Mouse (Mus musculus): Measurements from ENCODE around the gene Ankrd22.

Gene Ankrd22

DNA sequence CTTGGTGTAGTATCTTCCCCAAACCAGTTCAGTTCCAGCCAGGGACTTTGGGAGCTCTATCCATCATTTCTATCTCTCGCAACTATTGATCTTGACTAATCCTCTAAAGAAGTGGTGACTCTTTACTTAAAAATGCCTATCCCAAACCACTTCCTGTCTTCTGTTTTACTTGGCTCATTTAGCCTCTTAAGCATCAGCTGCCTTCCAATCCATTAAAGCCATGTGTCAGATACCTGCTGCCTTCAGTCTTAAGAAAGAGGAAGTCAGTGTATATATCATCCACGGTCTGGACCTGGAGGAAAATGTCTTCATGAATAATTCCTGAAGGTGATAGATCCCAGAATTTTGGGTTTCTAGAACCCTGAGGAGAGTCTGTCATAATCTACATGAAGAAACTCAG, 14.5 kb upstream of the Ankrd22 start:
- DNase-seq (ENCODE audit: low spot score) = no peak

DNA sequence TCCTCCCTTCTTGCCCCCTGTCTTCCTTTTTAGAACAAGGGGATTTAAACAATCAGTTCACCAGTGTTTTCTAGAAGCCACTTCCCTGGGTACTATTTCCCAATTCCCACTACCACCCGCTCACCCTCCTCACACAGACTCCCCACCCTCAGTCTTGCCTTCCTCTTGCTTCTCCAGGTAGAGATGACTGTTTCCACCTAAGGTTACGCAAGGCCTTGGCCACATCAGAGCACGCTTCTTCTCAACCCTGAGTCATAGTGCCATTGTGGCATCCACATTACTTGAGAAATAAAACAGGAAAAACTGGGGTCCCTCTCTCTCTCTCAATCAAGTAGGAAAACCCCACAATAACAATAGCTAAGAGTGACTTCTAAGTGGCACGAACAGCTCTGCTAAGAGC, 13.3 kb upstream of the Ankrd22 start:
- no peak for DNase-seq (ENCODE audit: low spot score)

DNA sequence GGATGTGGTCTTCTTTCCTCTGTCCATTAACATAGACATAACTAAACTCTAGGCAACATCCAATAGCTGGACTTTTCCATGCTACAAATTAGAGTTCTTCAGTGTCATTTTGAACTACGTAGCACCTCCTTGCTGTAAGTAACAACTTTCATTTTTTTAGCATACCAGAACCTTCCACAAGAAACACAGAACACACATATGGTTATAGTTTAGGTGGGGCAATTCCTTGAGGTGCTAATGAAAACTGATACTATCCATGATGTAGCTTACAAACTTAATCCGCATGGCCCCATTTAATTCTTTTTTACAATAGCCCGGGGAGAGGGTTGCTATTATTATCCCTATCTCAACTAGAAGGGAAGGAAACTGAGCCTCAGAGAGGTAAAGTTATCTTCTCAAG, 8.2 kb upstream of the Ankrd22 start:
- no peak for DNase-seq (ENCODE audit: low spot score)

DNA sequence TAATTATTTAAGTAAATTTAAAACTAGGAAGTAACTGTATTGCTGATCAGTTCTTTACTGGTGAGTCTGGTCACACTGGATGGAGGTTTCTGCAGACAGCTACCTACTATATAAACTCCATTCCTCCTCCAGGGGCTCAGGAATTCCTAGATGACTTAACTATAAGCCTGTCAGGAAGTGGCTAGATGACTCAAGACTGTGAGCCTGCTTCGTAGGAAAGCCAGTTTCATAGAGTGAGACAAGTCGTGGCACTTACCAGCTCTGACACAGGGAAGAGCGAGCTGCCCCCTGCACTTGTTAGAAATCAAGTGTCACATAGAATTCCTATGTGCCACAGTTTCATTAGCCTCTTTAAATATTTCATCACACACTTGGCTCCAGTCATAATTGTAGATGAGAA, 5.3 kb upstream of the Ankrd22 start:
- DNase-seq (ENCODE audit: low spot score) = no peak

DNA sequence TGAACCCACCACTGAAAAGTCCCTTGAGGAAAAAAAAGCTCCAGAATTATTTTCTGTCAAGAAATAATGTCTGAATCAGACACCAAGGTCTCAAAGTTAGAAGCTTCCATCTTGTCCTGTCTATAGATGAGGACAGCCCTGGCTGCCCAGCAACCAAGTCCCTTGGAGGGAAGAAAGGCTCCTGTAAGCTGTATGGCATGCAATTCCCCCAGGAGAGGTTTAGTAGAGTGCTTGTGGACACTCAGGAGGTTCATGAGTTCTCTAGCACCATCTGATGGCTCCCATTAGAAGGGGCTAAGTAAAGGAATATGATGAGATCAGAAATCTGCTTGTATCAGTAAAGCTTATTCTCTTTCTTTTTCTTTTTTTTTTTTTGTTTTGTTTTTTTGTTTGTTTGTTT, 3.3 kb upstream of the Ankrd22 start:
- no peak for DNase-seq (ENCODE audit: low spot score)

DNA sequence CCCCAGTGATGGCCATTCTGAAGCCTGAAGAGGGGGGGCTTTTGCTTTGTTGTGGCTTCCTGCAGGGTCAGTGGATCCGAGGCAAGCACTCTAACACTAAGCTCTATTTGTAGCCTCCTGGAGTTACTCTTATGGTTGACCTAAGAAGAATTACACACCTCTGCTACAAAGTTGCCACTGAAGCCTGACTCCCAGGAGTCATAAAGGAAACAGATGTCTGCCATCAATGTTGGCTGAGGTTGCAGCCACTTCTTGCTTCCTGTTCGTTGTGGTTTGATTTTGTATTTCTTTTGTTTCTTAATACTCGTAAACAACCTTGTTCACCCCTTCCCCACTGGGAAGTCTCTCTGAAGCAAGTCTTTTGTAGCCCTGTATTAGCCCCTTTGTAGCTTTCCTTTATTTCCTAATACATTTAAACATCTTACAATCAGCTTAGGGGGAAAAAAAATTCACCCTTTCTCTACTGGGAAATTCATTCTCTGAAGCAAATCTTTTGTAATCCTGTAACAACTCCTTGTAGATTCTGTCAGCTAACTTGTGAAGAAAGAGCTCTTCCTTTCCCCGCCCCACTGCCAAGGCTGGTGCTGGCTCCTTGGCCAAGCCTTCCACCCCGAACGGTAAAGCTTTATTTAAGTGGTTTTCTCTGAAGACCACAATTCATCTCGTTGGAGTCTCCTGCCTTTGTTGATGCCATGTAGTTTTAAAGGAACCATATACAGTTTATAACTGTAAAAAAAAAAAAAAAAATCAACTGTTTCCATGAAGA, 2.2 kb upstream of the Ankrd22 start:
- no peak for DNase-seq (ENCODE audit: low spot score)

DNA sequence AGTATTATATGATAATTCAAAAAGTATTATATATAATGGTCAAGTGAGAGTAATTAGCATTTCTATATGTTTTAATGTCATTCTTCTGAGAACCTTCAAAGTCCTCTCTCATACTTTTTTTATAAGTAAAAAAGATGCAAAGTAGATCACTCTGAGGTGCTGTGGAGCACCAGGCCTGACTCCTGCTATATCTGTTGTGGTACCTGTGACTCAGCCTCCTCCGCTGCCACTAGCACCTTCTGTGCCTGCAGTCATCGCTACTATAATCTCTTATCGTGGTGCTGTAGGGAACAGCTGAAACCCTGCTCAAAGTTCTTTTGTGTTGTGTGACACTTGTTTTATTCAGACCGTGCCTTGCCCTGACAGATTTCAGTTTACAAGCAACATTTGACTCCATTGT, 533 bp upstream of the Ankrd22 start:
- no peak for DNase-seq (ENCODE audit: low spot score)

DNA sequence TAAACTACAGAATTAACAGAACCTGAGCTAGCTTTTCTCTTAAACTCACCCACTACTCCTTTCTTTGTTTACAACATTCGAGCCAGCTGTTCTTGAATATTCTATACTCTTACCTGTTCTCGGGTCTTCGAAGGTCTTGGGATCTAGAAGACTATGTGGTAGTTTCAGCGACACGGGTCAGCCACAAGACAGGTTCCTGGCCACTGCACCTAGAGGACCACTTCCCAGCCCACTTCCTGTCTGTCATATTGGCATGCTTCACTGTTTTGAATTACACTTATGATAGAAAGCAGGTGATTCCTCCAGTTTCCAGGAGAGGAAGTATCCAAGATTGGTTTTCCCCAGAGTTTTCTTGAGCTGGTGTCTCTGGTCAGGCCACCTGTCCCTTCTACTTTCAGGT, 3.2 kb downstream of the Ankrd22 start:
- no peak for DNase-seq (ENCODE audit: low spot score)

DNA sequence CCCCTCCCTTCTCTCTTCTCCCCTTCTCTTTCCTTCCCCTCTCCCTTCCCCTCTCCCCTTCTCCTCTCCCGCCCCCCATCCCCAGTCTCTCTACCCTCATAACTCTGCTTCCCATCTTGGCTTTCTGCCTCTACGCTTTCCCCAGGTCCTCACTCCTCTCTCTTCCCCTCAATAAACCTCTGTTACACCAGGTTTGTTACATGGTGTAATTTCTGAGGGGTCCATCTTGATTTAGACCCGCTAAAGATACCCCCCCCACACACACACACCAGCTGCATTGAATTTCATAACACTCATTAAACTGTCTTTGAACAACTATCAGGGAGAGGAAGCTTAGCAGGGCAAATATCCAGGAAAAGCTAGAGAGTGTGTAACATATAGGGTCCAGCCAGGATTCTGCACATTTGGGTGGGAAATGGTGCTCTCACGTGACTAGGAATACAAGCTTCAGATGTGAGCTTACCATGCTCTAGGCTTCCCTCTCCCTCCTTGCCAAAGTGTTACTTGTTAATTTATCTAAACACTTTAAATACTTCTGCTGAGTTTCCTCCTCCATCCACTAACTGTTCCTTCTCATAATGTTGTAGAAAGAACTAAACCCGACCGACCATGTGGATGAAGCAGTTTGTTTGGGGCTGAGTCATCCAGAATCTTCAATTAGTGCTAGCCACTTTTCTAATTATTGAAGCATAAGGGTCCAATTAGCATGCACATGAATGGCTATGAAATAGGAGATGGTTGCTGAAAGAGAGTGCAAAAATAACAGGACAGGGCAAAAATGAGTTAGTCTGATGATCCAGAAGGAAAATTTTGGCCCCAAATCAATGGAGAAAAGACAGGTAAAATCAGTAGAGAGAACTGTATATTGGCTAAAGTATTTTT, 12.3 kb downstream of the Ankrd22 start:
- DNase-seq (ENCODE audit: low spot score) = no peak

DNA sequence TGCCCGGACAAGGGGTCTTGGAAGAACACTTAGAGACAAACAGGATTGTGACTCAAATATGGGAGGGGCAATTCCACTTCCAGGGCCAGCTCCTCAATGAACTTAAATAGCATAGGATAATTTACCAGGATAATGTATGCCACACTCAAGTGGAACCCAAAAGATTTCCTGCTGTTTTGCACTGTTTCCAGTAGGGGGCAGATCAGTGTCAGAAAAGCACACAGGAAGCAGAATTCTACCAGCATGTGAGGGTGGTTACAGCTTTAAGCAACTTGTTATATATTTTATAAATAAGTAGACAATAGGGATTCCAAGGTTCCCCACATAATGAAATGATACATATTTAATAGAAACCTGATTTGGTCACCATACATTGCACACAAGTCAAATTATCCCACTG, 13.9 kb downstream of the Ankrd22 start:
- DNase-seq (ENCODE audit: low spot score) = no peak

DNA sequence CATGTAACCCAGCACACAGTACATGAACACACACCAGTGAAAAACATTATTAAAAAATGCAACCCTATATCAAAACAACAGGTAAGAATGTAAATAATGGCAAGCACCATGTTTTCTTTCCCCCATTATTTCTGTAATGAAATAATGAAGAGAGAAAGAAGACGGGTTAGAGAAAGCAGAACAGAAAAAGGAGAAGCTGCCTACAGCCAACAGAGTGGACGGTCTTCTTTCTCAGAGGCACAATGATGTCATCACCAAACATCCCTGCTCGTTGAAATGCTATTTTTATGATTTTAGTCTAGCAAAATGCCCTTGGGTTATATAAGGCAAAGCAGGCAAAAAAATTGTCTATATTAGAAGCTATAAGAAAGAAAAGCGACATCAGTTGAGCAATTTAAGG, 17.4 kb downstream of the Ankrd22 start:
- no peak for DNase-seq (ENCODE audit: low spot score)

DNA sequence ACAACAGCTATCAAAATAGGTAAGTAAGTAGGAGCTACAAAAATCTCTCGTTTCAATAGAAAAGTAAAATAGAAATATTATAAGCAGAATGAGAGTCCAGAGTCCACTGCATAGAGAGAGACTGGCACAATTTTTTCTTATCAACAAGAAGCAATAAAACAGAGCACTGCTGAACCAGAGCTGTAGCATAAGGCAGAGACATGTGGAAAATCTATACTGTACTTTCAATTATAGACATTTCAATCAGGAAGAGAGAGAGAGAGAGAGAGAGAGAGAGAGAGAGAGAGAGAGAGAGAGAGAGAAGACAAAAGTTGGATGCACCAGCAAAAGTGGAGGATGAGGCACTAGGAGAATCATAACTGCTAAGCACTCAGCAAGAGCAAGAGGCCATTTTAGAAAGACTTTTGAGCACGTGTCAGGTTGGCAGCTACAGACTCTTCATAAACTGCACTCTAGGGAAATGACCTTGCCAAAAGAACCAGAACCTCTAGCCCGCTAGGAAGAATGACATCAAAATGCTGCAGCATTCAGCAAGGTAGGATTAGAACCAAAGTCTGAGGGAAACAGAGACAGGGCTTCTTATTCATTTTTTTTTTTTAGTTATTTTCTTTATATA, 26.3 kb downstream of the Ankrd22 start:
- DNase-seq (ENCODE audit: low spot score) = no peak

DNA sequence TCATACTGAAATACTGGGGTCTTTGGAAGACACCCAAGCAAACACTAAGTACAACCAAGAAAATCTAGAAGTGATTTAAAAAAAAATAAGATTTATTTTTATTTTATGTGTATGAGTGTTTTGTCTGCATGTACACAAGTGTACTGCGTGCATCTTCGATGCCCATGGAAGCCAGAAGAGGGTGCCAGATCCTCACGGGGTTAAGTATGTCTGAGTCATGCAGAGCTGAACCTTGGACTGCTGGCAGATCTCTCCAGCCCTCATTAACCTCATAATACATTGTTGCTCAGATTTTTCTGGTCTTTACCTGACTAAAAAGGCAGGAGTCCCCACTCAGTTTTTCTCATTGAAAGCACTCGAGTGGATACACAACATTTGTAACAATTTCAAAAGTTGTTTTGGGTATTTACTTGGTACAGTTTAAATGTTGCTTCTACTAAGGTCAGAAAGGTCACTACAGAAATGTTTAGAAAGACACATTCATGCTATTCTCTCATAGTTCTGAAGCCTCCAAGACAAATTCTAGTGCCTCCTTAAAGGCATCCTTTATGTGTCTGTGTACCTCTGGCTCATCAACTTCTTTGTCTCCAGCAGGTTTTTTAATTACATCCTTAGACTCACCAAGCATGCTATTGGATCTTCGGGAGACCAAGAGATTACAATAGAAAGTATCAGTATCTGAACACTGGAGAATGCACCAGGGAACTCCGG, 27.0 kb downstream of the Ankrd22 start:
- no peak for DNase-seq (ENCODE audit: low spot score)

DNA sequence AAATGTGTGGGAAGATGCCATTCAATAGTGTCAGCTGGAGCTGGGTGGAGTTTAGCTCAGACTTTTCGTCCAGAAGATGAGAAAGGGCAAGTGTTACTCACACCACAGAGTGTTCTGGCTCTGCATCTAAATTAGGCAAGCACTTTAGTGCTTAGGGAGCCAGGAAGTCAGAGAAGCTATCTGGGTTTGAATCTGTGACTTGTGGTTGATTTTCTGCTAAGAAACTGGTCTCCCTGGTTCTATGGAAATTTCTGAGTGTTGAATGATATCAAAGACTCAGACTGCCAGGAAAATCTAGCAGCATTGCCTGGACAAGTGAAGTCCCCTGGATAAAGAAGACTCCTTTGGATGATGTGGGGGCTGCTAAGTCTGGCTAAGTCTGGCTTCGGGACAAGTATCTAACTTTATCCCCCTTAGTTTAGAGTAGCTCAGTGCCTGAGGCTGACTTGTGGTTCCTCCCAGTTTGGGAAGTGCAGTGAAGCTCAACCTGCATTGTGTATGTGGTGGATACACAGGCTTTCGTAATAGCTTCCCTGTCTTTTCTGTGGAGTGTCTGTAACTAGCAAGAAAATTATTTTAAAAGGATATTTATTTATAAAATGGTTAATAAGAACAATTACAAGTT, 45.6 kb downstream of the Ankrd22 start:
- no peak for DNase-seq (ENCODE audit: low spot score)

DNA sequence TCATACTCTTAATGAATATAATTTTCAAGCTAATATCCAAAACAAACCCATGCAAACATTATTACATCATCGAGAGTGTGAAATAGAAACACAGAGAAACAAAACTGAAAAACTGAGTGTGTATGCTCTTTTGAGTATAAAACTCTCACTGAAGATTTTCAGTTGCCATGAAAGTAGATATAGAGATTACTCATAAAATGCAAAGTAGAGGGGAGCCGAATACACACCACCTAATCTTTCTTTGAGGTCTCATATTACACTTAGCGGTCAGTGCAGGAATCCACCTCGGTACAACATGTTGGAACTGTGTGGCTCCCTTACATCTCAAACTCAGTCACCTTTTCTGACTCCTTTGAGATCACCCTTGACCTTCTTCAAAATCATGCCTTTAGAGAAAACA, 46.2 kb downstream of the Ankrd22 start:
- DNase-seq (ENCODE audit: low spot score) = no peak

DNA sequence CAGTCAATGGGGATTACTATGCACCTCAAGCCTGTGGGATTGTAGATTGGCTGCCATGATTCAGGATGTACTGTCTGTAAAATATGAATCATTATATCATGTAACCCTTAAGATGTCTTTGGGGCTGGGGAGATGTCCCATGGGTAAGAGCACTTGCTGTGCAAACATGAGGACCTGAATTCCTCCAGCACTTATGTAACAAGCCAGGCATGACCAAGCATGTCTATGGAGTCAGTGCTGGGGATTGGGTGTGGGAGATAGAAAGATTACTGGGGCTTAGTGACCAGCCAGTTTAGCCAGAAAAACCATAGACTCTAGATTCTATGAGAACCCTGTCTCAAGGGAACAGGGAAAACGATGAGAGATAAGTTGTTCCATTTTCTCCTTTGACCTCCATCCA, 46.8 kb downstream of the Ankrd22 start:
- no peak for DNase-seq (ENCODE audit: low spot score)

DNA sequence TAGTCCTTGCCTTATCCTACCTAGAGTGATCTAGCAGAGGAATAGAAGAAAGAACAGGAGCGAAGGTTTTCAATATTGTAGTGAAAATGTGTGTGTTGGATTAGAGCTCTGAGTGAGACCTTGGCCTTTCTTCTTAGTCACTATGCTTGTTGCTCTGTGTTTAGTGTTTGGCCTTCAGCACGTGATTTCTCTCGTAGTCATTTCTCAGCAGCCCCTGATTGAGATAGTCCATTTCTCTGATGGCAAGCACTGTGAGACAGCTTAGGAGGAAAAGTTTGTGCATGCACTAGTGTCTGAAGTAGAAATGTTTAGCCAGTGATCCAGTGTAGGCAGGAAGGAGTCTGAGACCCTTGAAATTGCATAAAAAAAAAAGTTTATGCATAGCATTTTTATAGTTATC, 61.0 kb downstream of the Ankrd22 start:
- no peak for DNase-seq (ENCODE audit: low spot score)

DNA sequence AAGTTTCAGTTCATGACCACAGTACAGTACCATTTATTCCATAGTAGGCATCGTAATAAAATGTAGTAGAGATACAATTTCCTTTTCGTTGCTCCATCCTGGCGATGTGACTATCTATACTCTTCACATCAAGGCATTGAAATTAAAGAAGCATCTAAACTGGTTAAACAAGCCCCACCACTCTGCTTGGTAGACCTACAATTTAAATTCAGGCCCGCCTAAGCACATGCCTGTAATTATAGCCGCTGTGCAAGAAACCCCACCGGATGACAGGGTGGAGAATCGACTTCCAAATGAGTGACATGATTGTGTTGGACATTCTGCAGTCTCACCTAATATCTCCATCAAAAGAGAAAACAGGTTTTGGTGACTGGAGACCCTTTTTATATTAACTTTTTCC, 64.0 kb downstream of the Ankrd22 start:
- DNase-seq (ENCODE audit: low spot score) = no peak

DNA sequence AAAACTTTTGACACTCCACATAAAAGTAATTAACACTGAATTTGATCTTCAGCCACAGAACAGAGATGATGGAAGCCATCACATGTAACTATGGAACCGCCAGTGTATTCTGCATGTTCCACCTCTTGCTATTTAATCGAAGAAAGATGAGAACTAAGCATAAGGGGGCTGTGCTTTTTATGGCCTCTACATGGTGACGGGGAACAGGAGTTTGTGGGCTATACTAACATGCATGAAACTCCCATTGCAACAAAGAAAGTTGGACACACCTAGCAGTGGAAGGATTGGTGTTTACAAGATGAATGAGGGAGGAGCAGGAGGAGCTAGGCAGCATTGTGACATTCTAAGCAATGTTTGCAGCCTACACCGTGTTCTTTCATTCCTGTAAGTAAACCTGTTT, 65.2 kb downstream of the Ankrd22 start, which contains the start of gene Lipm:
TSS of gene Lipm (plus strand) at position 301 of the 400 bp plus-strand sequence.
- DNase-seq (ENCODE audit: low spot score) = no peak

DNA sequence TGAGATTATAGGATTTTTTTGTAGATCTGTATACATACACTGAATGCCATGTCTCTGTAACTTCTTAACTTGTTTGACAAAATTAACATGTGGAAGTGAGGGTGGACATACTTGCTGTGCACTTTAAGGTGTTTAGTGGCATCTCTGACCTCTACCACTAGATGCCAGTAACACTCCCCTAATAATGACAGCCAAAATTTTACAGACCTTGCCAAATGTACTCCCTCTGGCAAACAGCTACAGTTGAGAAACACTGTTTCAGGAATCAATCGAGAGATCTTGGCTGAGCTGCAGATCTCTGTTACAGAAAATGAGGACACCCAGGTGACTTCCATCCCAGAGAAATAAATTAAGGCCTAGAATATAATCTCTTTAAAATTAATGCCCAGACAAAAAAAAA, 69.6 kb downstream of the Ankrd22 start:
- no peak for DNase-seq (ENCODE audit: low spot score)

DNA sequence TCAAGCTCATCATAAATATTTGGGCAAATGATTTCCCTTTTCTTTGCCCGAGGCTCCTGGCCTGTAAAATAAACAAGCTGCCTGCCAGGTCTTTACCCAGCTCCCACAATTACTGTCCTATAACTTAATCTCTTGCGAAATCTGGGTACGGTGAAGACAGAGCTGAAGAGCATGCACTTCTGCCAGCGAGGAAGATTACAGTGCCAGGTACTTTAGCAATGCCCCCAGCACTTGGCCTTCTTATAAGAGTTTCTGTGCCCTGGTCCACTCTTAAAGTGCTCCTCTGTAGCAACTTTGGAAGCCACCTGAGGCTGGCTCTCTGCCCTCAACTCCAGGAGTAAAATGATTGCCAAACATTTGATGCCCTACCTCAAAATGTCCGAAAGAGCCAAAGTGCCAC, 70.5 kb downstream of the Ankrd22 start:
- no peak for DNase-seq (ENCODE audit: low spot score)

Measured in c-Kit-positive CD71-positive TER-119-positive erythroid progenitor cells, embryonic 14.5 days (primary cell).